Mouse (Mus musculus): ENCODE results near the gene Zcwpw1.
A peak's percentile ranks its signal among the peaks of the same experiment; 100 is the strongest.

Gene Zcwpw1

DNA sequence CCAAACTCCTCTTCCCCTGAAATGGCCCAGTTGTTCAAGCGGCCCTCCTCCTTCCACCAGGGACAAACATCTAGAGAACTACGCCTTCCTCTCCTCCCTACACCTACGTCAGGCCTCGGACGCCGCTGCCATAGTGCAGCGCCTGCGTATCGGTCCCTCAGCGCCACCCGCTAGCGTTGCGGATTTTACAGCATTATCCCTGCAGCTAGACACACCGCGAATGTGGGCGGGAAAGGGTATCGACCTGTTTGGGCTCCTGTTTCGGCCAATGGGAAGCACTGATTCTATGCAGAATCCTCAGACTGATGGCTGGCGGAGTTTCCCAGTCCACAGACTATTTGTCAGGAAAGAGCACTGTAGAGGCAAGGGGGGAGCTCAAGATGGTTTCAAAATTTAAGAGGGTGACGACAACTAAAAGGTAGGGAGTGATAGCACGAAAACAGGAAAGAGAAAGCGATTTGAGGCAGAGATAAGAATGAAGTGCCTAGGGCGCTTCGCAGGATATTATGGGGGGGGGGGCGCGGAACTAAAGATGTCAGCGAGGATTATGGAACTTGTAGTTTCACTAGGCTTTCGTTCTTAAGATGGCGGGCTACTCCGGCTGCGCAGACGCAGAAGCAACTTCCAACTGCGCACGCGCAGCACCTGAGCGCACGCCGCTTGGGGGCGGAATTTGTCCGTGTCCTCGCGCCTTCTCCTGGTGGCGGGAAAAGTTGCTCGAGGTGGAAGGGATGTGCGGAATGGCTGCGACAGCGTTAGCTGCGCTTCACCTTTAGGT is at the start of gene Zcwpw1, which contains the start of gene Mepce:
Gene Zcwpw1, plus strand, starts transcription at position 648 of the 778 bp plus-strand sequence.
Gene Mepce, minus strand, starts transcription at position 505 of the 778 bp plus-strand sequence.
- DNase-seq (ENCODE audit: low read depth, low spot score), result peak; percentile 97

DNA sequence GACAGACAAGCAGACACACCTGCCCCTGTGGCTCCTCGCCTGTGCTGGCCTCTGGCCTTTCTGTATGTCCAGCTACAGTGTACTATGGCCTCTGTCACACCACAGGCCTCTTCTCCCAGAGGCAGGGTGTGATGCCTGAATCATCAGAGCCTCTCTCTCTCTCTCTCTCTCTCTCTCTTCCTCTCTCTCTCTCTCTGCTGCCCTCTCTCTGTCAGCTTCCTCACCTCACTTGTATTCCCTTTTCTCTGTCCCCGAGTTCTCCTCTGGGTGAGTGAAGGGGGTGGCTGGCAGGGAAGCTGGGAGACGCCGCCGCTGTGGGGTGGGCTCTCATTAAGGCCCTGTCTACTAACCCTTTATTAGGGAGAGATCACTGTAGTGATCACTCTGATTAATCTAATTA is 49.1 kb upstream of the Zcwpw1 start:
- DNase-seq (ENCODE audit: low read depth, low spot score), result no peak

DNA sequence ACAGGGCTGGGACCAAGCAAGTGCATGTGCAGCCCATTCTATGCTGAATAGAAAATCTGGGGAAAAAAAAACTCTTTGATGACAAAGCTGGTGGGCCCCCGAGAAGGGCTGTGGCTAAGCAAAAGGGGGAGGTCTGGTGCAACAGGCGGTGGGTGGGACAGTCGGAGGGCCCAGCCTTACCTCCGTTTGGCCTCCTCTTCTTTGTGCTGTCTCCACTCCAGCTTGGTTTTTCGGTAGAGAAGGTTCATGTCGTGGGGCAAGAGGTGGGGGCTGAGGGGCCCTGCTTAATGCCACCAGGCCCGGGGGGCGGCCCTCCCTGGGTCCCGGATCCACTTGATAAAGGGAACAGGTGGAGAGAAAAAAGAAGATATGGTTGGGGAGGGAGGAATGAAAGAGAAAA is 48.1 kb upstream of the Zcwpw1 start:
- no peak for DNase-seq (ENCODE audit: low read depth, low spot score)

DNA sequence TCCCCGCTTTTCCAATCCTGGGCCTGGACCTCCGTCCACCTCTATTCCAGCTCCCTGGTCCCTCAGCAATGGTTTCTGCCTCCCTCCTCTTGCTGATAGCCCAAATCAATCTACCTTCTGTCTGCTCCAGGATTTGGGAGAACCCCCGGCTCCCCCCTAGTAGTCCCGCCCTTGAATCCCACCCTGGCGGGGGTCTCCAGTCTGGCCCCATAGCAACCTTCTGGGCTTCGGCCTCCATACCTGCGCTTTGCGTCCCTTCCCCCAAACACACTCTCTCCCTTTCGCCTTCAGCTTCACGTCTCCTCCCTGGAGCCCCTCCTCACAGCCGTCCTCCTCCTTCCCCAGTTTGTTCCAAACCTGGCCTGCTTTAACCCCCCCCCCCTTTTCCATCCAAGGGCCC is 47.1 kb upstream of the Zcwpw1 start:
- no peak for DNase-seq (ENCODE audit: low read depth, low spot score)

DNA sequence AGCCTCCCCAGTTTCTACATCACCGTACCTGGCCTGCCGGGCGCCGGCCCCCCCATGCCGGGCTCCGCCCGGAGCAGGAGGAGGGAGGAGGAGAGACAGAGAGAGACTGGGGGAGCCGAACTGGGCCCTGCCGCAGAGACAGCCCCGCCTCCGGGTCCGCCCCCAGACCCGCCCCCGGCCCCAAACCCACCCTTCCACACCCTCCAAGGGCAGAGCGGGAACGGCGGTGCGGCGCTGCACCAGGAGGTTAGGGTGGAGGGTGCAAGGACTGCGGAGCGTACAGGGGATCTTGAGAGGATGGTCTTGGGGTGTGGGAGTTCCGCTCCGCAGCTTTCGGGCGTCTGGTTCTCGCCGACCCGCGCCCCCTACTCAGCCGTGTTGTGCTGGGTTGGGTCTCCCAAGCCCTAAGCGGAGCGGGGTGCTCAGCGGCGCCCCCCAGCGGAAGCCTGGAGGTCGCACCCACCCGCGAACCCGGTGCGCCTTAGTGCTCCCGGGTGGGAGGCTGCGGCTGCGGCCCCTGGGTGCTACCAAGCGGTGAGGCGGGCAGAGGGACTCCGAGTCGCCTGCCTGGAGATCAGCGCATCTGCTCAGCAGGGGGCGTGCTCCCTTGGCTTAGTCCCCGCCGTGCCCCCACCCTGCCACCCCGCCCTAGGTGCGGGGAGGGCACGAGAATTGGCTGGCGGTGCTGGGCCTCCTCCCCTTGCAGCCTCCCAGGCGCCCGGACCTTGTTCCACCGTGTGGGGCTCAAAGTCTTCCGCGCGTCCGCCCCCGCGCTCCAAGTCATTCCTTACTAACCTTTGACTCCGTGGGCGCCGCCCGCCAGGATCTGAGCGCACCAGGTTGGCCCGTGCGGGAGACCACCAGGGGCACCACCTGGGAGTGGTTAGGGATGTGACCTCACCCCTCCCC is 46.3 kb upstream of the Zcwpw1 start, which contains the start of gene Nyap1:
Gene Nyap1, minus strand, starts transcription at position 585 of the 909 bp plus-strand sequence.
- peak; percentile 91 for DNase-seq (ENCODE audit: low read depth, low spot score)

DNA sequence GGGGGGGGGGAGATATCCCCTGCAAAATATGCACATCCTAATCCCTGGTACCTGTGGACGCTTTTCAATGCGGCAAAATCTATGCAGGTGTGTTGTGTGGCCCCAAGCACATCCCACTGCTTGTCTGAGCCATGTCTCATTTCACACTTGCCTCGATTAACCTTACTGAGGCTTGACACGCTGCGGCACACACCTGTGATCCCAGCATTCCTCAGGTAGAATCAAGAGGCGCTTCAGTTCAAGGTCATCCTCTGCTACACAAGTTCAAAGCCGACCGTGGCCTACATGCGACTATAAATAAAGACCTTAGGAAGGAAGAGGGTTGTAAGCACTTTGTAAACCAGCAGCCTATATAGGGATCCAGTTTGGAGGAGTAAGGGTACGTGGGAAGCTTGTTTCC is 45.5 kb upstream of the Zcwpw1 start:
- DNase-seq (ENCODE audit: low read depth, low spot score), result peak; percentile 77

DNA sequence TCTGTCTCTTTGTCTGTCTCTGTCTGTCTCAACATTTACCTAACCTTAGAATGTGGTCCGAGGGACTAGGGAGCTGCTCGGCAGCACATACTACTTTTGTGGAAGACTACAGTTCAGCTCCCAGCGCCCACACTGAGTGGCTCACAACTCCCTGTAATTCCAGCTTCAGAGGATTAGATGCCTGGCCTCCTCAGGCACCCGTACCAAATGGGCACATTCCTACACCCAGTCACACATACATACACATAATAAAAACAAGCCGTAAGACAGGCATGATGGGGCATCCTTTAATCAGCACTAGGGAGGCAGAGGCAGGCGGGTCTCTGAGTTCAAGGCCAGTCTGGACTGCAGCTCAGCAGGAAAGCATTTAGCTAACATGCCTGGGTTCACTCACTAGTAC is 44.8 kb upstream of the Zcwpw1 start:
- DNase-seq (ENCODE audit: low read depth, low spot score), result no peak

DNA sequence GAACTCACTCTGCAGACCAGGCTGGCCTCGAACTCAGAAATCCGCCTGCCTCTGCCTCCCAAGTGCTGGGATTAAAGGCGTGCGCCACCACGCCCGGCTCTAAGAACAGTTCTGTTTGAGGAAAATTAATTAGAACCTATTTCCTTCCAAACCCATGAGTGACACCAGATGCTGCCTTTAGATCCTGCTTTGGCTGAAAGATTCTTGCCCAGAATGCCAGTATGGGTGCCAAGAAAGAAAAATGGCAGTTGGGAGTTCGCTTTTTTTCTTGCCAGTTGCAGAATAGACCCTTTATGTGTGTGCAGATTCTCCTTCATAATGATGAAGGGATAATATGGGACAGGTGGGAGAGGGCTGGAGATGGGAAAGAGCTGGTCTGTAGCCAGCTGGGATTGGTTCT is 43.4 kb upstream of the Zcwpw1 start:
- no peak for DNase-seq (ENCODE audit: low read depth, low spot score)

DNA sequence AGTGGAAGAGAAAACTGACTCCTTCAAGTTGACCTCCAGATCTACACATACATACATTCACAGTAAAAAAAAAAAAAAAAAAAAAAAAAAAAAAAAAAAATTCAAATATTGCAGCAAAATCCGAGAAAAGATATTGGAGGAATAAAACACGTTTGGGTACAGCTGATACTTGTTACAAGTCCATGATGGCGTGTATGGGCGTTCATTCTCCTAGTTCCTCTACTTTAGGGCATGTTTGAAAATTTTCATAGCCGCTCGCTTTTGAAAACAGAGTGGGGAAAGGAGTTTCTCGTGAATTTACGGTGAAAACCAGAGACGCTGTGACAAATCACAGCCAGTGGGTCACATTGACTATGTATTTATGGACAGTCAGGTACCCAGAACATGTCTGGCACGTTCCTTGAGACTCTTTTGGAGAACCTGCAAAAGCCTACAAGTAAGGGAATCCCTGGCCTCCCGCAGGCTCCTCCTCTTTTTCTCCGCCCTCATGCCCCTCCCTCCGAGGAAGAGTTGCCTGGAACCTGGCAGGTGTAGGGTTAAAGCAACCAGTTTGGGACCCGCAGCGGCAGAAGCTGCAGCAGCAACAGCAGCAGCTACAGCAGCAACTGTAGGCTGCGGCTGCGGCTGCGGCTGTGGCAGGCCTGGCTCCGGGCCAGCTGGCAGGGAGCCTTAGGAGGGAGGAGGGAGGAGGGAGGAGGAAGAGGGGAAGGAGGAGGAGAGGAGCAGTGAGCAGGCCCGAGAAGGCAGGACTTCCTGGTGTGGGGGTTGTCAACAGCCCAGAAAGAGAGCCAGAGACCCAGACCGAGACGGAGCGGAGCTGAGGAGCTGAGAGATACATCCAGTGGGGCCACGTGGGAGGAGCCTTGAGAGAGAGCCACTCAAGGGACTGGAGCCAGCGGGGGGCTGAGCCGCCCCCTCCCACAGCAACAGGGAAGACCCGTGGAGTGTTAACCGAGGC is 42.1 kb upstream of the Zcwpw1 start, which contains the start of gene Tsc22d4:
Gene Tsc22d4, plus strand, starts transcription at position 517 of the 958 bp plus-strand sequence.
- DNase-seq (ENCODE audit: low read depth, low spot score), result peak; percentile 98

DNA sequence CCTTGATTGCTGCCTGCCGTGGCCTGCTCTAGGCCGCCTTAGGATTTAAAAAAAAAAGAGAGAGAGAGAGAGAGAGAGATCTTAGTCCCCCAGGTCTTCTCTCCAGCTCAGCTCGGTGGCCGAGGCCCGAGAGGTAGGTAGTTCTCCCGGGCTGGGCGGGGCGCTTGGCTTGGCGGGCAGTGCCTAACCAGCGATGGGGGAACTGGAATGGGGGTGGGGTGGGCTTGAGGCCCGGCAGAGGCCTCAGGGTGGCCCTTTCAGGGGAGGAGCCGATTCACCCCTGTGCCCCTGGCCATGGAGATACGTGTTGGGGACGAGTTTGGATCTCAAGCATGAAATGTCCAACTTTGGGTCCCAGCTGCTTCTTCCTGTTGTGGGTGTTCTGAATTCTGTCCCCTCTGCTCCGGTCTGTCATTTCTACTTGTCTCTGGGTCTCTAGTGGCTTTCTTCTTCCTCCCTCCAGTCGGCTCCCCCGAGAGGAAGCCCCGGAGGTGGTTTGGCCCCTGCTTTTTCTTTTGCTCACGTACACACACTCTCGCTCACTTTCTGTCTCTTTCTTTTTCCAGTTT is 41.2 kb upstream of the Zcwpw1 start:
- no peak for DNase-seq (ENCODE audit: low read depth, low spot score)

DNA sequence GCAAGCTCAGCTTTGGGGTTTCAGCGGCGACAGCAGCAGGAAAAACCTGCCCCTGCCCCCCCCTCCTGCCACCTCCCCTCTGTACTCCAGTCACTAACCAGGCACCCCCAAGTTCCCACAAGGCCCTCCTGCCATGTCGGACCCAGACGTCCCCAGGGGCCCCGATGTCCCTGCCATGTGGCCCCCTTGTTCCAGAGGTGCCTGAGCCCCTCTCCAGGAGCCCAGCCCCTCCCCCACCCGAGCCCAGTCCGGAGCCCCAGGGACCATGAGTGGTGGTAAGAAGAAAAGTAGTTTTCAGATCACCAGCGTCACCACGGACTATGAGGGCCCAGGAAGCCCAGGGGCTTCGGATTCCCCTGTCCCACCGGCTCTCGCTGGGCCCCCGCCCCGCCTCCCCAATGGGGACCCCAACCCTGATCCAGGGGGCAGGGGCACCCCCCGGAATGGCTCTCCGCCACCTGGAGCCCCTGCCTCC is 40.7 kb upstream of the Zcwpw1 start:
- DNase-seq (ENCODE audit: low read depth, low spot score), result no peak

DNA sequence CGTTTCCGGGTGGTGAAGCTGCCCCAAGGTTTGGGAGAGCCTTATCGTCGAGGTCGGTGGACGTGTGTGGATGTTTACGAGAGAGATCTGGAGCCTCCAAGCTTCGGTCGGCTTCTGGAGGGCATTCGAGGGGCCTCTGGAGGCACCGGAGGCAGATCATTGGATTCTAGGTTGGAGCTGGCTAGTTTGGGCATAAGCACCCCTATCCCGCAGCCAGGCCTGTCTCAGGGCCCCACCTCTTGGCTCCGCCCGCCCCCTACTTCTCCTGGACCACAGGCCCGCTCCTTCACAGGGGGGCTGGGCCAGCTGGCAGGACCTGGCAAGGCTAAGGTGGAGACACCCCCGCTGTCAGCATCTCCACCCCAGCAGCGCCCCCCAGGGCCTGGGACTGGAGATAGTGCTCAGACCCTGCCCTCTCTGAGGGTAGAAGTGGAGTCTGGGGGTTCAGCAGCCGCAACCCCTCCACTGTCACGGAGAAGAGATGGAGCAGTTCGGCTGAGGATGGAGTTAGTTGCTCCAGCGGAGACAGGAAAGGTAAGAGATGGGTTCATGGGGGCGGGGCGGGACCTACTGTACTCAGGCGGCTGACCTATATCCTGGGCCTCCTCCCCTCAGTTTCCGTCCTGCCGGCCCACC is 40.2 kb upstream of the Zcwpw1 start:
- no peak for DNase-seq (ENCODE audit: low read depth, low spot score)

DNA sequence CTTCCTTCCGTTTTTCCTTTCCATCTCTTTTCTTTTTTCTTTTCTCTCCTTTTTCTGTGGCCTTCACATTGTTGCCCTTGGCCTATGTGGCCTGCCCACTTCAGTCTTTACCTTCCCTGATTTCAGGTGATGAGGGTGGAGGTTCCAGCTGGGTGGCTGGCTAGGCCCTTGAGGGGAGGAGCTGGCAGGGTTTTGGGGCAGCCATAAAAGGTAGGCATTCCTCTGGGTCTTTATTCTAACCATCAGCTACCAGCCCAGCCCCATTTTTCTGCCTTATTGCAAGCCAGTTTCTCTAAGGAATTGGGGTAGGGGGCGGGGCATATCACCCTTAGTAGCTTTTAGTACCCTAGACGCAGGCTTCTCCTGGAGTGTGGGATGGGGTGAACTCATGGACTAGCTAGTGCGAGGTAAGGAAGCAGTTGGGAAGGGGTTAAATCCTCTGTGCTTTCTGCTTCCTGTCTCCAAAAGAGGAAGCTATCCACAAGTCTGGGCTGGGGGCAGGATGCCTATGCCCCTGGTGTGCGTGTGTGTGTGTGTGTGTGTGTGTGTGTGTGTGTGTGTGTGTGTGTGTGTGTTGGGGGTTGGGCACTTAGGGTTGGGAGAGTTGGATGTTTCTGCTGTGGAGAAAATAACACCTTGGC is 39.3 kb upstream of the Zcwpw1 start:
- no peak for DNase-seq (ENCODE audit: low read depth, low spot score)

DNA sequence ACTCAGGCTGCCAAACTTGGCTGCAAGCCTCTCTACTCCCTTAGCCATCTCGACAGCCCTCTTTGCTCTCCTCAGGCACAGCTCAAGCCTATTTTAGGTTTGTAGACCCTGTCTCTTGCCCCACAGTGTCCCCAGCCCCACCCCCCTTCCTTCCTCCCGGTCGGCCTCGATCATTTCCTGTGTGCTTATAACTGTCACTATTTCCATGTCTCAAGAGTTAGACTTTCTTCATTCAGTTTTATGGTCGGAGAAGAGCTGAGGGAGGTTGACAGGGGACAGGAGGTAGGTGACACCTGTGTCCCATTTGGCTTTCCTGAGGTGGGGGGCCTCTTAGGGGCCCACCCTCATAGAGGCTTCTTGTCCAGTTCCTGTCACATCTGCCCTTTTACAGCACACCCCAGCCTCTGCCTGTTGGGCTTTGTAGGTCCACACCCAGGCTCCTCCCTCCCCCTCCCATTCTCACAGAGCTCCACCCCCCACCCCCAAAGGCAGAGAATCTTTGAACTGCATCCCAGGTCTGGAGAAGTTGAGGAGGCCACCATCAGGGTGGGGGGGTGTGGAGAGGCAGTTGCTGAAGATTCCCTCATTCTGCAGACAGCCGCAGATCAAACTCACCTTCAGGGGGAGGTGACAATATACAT is 38.3 kb upstream of the Zcwpw1 start:
- peak; percentile 69 for DNase-seq (ENCODE audit: low read depth, low spot score)

DNA sequence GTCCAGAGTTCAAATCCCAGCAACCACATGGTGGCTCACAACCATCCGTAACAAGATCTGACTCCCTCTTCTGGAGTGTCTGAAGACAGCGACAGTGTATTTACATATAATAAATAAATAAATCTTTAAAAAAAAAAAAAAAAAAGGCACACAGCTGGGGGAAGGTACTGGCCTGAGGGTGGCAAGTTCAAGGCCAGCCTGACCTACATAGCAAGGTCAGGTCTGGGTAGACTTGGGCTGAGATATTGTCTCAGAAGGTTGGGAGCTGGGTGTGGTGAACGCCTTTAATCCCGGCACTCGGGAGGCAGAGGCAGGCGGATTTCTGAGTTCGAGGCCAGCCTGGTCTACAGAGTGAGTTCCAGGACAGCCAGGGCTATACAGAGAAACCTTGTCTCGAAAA is 37.4 kb upstream of the Zcwpw1 start:
- peak; percentile 66 for DNase-seq (ENCODE audit: low read depth, low spot score)

DNA sequence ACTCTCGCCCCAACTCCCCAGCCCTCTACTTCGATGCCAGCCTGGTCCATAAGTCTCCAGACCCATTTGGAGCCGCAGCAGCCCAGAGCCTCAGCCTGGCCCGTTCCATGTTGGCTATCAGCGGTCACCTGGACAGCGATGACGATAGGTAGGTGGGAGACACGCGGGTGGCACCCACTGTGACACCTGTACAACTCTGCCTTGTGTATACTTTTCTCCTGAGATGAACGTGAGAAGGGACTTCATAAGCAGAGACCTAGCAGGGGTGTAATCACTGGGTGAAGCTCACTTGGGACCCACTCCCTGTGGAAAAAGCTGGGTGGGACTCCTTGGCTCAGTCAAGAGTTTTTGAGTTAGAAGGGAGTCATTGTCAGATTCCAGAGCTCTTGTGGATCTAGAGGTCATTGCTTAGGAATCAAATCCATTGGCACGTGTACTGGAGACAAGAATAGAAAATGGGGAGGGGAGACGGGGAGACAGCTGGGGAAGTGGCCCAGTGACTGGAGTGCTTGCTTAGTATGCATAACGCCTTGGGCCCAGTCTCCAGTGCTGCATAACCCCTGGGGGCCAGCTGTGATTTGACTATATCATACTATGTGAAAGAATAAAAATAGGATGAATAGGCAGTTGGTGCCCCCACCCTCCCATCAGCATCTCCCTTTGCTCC is 36.2 kb upstream of the Zcwpw1 start:
- DNase-seq (ENCODE audit: low read depth, low spot score), result no peak

DNA sequence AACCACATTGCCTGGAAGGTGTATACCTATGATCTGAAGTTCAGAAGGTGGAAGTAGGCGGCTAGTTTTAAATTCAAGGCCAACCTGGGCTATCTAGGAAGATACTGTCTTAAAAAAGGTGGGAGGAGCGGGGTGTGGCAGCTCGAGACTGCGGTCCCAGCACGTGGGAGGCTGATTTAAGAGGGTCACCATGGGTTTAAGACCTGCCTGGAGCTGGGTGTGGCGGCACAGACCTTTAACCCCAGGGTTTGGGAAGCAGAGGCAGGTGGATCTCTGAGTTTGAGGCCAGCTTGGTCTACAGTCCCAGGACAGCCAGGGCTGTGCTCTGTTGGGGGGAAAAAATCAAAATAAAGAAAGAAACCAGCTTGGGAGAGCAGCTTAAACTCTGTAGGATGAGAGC is 35.6 kb upstream of the Zcwpw1 start:
- DNase-seq (ENCODE audit: low read depth, low spot score), result no peak

DNA sequence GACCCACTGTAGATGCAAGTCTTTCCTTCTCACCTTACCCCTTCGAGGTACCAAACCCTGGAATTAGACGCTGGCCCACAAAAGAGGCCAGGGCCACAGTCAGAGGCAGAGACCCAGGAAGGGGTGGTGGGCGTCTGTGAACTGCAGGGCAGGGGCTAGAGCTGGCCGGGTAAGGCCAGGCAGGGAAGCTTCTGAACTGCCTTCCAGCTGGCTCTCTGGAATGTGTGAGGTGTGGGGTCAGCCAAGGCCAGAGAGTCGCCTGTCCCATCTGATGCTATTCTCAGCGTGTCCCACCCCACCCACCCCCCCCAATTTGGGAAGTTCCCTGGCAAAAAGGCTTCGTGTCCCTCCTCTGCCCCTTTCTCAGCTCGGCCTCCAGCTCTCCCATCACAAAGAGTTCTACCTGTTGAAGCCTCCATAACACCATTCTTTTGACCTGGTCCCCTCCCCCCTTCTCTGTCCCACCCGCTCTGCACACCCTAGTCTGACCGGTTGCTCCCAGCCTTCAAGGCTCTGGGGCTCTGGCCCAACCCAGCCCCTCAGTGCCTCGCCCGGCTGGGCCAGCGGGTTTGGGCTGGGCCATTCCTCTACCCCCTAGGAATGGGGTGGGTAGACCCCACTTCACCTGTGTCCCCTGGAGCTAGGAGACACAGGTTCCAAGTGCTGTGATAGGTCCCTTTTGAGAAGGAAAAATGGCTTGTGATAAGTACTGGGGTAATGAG is 34.3 kb upstream of the Zcwpw1 start:
- no peak for DNase-seq (ENCODE audit: low read depth, low spot score)
